Mouse (Mus musculus) intestine, postnatal 0 days (tissue): ENCODE results near the gene Tle6. TPM values are rescaled to one million over a fixed set of nuclear protein-coding genes. Genes with fewer than 3 reads are reported as not detected.

Experiments
- ATAC-seq: fragments of 200-750 bp; cut with Nextera tagmentation; 2 replicates; pipeline ENCODE4 v1.8.0; 2017; ENCODE audit warnings: mild to moderate bottlenecking, moderate TSS enrichment, moderate library complexity
- H3K27ac ChIP-seq: fragments of 300-500 bp; sonication (generic); 2 replicates; pipeline ENCODE4 v1.5.1; 2014; ENCODE audit warnings: mild to moderate bottlenecking, low read depth, low read length, moderate library complexity
- H3K27me3 ChIP-seq: fragments of 300-500 bp; sonication (generic); replicated peaks from 2 replicates; pipeline ENCODE4 v1.6.1; 2014; ENCODE audit warnings: low read length, mixed read lengths; ENCODE audit not compliant: control insufficient read depth, insufficient read depth
- H3K36me3 ChIP-seq: fragments of 300-500 bp; sonication (generic); 2 replicates; pipeline ENCODE4 v1.6.1; 2014; ENCODE audit warnings: mild to moderate bottlenecking, moderate library complexity; ENCODE audit not compliant: control insufficient read depth, insufficient read depth
- H3K4me1 ChIP-seq: fragments of 300-500 bp; sonication (generic); replicated peaks from 2 replicates; pipeline ENCODE4 v1.6.1; 2014; ENCODE audit warnings: antibody characterized with exemption, low read length, mixed read lengths; ENCODE audit not compliant: control insufficient read depth, insufficient read depth
- H3K4me2 ChIP-seq: fragments of 300-500 bp; sonication (generic); replicated peaks from 2 replicates; pipeline ENCODE4 v1.6.1; 2014; ENCODE audit warnings: low read depth, mild to moderate bottlenecking, moderate library complexity
- H3K4me3 ChIP-seq: fragments of 300-500 bp; sonication (generic); 2 replicates; pipeline ENCODE4 v1.5.1; 2014; ENCODE audit warnings: low read depth, low read length
- H3K9ac ChIP-seq: fragments of 300-500 bp; sonication (generic); 2 replicates; pipeline ENCODE4 v1.6.1; 2014; ENCODE audit warnings: mild to moderate bottlenecking, low read depth, low read length
- H3K9me3 ChIP-seq: fragments of 300-500 bp; sonication (generic); 2 replicates; pipeline ENCODE4 v1.6.1; 2016; ENCODE audit warnings: mixed run types; ENCODE audit not compliant: control insufficient read depth
- CTCF ChIP-seq: sonication (generic); IDR thresholded peaks from 2 replicates; pipeline ENCODE4 v1.5.1; 2016; ENCODE audit warnings: low read depth, mild to moderate bottlenecking, control low read depth, antibody characterized with exemption, moderate library complexity
- WGBS: fragments of 180-500 bp; shearing (Covaris S2); extraction: QIAGEN DNeasy Blood & Tissue Kit; methylation state at CpG from one replicate; pipeline ENCODE4 v1.1.7; 2014; 5-methylcytosine and 5-hydroxymethylcytosine counted together
- polyA plus RNA-seq: library from polyadenylated mRNA; unstranded; fragments of >200 nt; fragmentation: Nextera tagmentation; extraction: Ambion mirVana; gene quantifications from 2 replicates; pipeline ENCODE4 v1.2.1, GENCODE M21; 2015

Gene Tle6
- polyA plus RNA-seq, 1 experiment from 2014 or later = 3.9 TPM

DNA sequence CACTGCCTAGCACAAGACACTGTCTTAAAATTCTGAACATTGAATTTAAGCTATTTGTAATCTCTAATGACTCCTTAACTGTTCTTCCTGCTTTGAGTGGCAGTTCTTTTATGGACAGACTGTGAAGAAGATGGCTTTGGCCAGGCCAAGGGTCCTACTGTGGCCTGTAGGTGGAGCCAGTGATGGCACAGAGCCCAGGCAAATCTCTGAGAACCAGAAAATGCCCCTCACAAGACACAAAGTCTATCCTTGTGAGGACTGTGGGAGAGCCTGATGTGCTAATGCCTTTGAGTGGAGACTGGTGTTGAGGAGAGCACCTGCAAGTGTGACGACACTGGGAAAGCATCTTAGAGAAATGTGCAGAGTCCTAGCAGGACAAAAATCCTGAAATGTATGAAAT lies 7.4 kb upstream of the Tle6 start:
- Histone ChIP-seq H3K27me3 (no peaks in the 10 kb centered on the region), H3K36me3 (no peaks in the 10 kb centered on the region), H3K4me1 (peaks cover 10% of the 10 kb centered on the region; the same call in 1 of the 2 replicates), H3K27ac (no peak overlapping the region), H3K4me3 (no peak overlapping the region), H3K4me2 (no peak overlapping the region), H3K9ac (no peak overlapping the region), H3K9me3 (peaks cover 3% of the 10 kb centered on the region; the same call in 1 of the 2 replicates)
- WGBS = 90% methylated on average over 1 of the region's 1 CpGs
- no peak for ATAC-seq
- TF ChIP-seq CTCF = peak; percentile 54

- H3K9me3 ChIP-seq = peaks cover 3% of the 10 kb centered on the region; the same call in 1 of the 2 replicates
- TF ChIP-seq CTCF = no peak
- H3K27ac ChIP-seq = peak within 1 kb of the TSS; percentile 89
- H3K4me1 ChIP-seq = peaks cover 17% of the 10 kb centered on the region
- no peaks in the 10 kb centered on the region for H3K27me3 ChIP-seq
- H3K4me3 ChIP-seq = peak within 1 kb of the TSS; percentile 45
- 1% methylated on average over 39 of the region's 39 CpGs for WGBS
- ATAC-seq = peak; percentile 88
- peak within 1 kb of the TSS; percentile 28; the same call in 1 of the 2 replicates for H3K9ac ChIP-seq
- H3K36me3 ChIP-seq = no peaks in the 10 kb centered on the region
- peak within 1 kb of the TSS; percentile 75 for H3K4me2 ChIP-seq
Measured at GRCm38 (mm10) chr10:81605974-81606751, 5.3 kb upstream of the Tle6 start, which contains the start of gene BC025920. Gene BC025920, plus strand, starts transcription at chr10:81606270.

DNA sequence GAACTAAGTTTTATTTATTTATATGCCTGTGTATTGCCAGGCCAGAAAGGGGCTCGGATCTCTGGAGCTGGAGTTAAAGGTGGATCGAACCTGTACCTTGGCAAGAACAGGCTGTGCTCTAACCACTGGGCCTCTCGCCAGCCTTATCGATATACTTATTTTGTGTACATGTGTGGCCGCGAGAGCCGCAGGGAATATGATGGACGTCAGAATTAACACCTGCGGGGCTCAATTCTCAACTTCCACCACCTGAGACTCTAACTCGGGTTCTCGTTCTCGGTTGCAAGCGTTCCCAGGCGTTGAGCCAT lies 4.7 kb upstream of the Tle6 start:
- Histone ChIP-seq H3K9me3 (no peaks in the 10 kb centered on the region), H3K4me3 (peak overlapping the region; percentile 45), H3K36me3 (no peaks in the 10 kb centered on the region), H3K9ac (peak overlapping the region; percentile 28; the same call in 1 of the 2 replicates), H3K27me3 (no peaks in the 10 kb centered on the region), H3K27ac (peak overlapping the region; percentile 71), H3K4me2 (peak overlapping the region; percentile 68), H3K4me1 (peaks cover 17% of the 10 kb centered on the region)
- ATAC-seq = peak; percentile 15
- no peak for TF ChIP-seq CTCF
- under 1% methylated on average over 14 of the region's 14 CpGs for WGBS

- Histone ChIP-seq H3K27ac (peak overlapping the region; percentile 71), H3K4me2 (peak overlapping the region; percentile 68), H3K4me1 (peaks cover 17% of the 10 kb centered on the region), H3K36me3 (no peaks in the 10 kb centered on the region), H3K9me3 (no peaks in the 10 kb centered on the region), H3K4me3 (peak overlapping the region; percentile 45), H3K27me3 (no peaks in the 10 kb centered on the region), H3K9ac (peak overlapping the region; percentile 28; the same call in 1 of the 2 replicates)
- peak; percentile 94 for TF ChIP-seq CTCF
- peak; percentile 31; the same call in 1 of the 2 replicates for ATAC-seq
- 20% methylated on average over 29 of the region's 29 CpGs for WGBS
Measured at GRCm38 (mm10) chr10:81604968-81605665, 4.2 kb upstream of the Tle6 start.

DNA sequence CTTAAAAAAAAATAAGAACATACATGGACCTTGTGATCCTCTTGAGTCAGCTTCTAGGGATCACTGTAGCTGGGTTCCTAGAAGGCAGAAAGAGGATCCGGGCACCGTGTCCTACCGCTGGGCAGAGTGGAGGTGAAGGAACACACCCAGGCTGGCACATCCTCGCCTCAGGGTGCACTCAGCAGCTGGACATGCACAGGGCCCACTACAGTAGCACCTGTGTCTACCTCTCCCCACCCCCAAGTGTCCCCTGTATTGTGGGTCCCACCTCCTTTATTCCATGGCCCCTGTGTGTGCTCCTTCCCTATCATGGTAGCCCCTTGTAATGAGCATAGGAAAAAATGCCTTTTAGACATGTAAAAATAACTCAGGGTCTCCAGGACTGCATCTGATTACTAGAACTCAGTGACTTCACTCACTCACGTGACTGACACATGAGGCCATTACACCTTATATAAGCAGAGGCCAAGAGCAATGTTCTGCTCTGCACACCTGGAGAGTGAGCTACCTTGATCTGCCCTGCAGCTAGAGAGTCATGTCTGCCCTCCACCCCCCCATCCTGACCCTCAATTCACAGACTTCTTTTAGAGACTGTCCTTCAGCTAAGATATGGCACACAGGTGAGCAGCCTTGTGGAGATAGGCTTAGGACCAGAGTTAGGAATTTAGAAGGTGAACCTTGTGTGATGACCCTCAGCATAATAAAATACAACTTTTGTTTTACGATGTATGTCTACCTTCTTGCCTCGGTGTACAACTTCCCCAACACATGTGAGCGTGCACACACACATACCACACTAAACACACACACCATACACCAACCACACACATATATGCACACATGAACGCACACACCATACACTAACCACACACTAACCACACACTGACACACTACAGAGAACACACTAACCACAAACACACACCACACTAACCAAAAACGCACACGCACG lies 3.4 kb upstream of the Tle6 start:
- WGBS = 69% methylated on average over 12 of the region's 12 CpGs
- no peak overlapping the region for H3K4me3 ChIP-seq
- H3K9ac ChIP-seq = no peak overlapping the region
- 0 out of 2 replicates have a peak, but pooled peaks have one; percentile 0 for ATAC-seq
- TF ChIP-seq CTCF = no peak
- H3K27ac ChIP-seq = peak overlapping the region; percentile 28; the same call in 1 of the 2 replicates
- H3K4me1 ChIP-seq = peaks cover 17% of the 10 kb centered on the region
- H3K36me3 ChIP-seq = no peaks in the 10 kb centered on the region
- peak overlapping the region; percentile 68 for H3K4me2 ChIP-seq
- no peaks in the 10 kb centered on the region for H3K27me3 ChIP-seq
- H3K9me3 ChIP-seq = no peaks in the 10 kb centered on the region
